Mouse (Mus musculus) neural tube, embryonic 12.5 days (tissue): ENCODE results near the gene Stambpl1. TPM values are rescaled to one million over a fixed set of nuclear protein-coding genes. Genes with fewer than 3 reads are reported as not detected.

Experiments used
- ATAC-seq: fragments of 200-750 bp; cut with Nextera tagmentation; 2 replicates; pipeline ENCODE4 v1.8.0; 2017; ENCODE audit warnings: low read depth, mild to moderate bottlenecking, moderate TSS enrichment, moderate library complexity; ENCODE audit not compliant: low FRiP score
- H3K27ac ChIP-seq: fragments of 300-500 bp; sonication (generic); 2 replicates; pipeline ENCODE4 v1.5.1; 2016
- H3K27me3 ChIP-seq: fragments of 300-500 bp; sonication (generic); replicated peaks from 2 replicates; pipeline ENCODE4 v1.6.1; 2016; ENCODE audit warnings: mild to moderate bottlenecking
- H3K36me3 ChIP-seq: fragments of 300-500 bp; sonication (generic); 2 replicates; pipeline ENCODE4 v1.6.1; 2016; ENCODE audit warnings: mild to moderate bottlenecking
- H3K4me1 ChIP-seq: fragments of 300-500 bp; sonication (generic); 2 replicates; pipeline ENCODE4 v1.6.1; 2016
- H3K4me2 ChIP-seq: fragments of 300-500 bp; sonication (generic); replicated peaks from 2 replicates; pipeline ENCODE4 v1.6.1; 2016; ENCODE audit warnings: mild to moderate bottlenecking
- H3K4me3 ChIP-seq: fragments of 300-500 bp; sonication (generic); 2 replicates; pipeline ENCODE4 v1.5.1; 2016
- H3K9ac ChIP-seq: fragments of 300-500 bp; sonication (generic); 2 replicates; pipeline ENCODE4 v1.6.1; 2016; ENCODE audit warnings: mild to moderate bottlenecking
- H3K9me3 ChIP-seq: fragments of 300-500 bp; sonication (generic); 2 replicates; pipeline ENCODE4 v1.6.1; 2016; ENCODE audit warnings: mild to moderate bottlenecking
- WGBS: fragments of 180-500 bp; shearing (Covaris S2); methylation state at CpG from one replicate; pipeline ENCODE4 v1.1.7; 2016; 5-methylcytosine and 5-hydroxymethylcytosine counted together
- polyA plus RNA-seq: library from polyadenylated mRNA; unstranded; fragments of >200 nt; fragmentation: Nextera tagmentation; extraction: Ambion mirVana; gene quantifications from 2 replicates; pipeline ENCODE4 v1.2.1, GENCODE M21; 2016

The Stambpl1 gene
- polyA plus RNA-seq, 1 experiment from 2014 or later, result 6.8 TPM

GRCm38 (mm10) chr19:34250621-34251020 is 58.6 kb downstream of the Stambpl1 start:
- H3K27ac ChIP-seq, result no peak overlapping the region
- H3K36me3 ChIP-seq, result no peaks in the 10 kb centered on the region
- H3K4me3 ChIP-seq, result no peak overlapping the region
- no peak overlapping the region for H3K9ac ChIP-seq
- H3K9me3 ChIP-seq, result no peaks in the 10 kb centered on the region
- no peak overlapping the region for H3K4me2 ChIP-seq
- H3K4me1 ChIP-seq, result no peaks in the 10 kb centered on the region
- ATAC-seq, result no peak
- no peaks in the 10 kb centered on the region for H3K27me3 ChIP-seq
- WGBS, result 95% methylated on average over 4 of the region's 4 CpGs

- 77% methylated on average over 2 of the region's 2 CpGs for WGBS
Observed at GRCm38 (mm10) chr19:34251900-34252299, 59.9 kb downstream of the Stambpl1 start.

GRCm38 (mm10) chr19:34252450-34252849 is 60.4 kb downstream of the Stambpl1 start:
- ATAC-seq, result no peak
- Histone ChIP-seq H3K4me2 (no peak overlapping the region), H3K9me3 (no peaks in the 10 kb centered on the region), H3K27me3 (no peaks in the 10 kb centered on the region), H3K27ac (no peak overlapping the region), H3K4me1 (no peaks in the 10 kb centered on the region), H3K36me3 (no peaks in the 10 kb centered on the region), H3K4me3 (no peak overlapping the region), H3K9ac (no peak overlapping the region)
- 74% methylated on average over 9 of the region's 9 CpGs for WGBS

More at GRCm38 (mm10) chr19:34251900-34252299, 59.9 kb downstream of the Stambpl1 start:
- no peak overlapping the region for H3K4me3 ChIP-seq
- no peak overlapping the region for H3K27ac ChIP-seq
- H3K4me1 ChIP-seq, result no peaks in the 10 kb centered on the region
- no peaks in the 10 kb centered on the region for H3K36me3 ChIP-seq
- no peak for ATAC-seq
- no peak overlapping the region for H3K9ac ChIP-seq
- H3K9me3 ChIP-seq, result no peaks in the 10 kb centered on the region
- H3K4me2 ChIP-seq, result no peak overlapping the region
- no peaks in the 10 kb centered on the region for H3K27me3 ChIP-seq

GRCm38 (mm10) chr19:34254101-34254879 is 62.3 kb downstream of the Stambpl1 start:
- no peaks in the 10 kb centered on the region for H3K36me3 ChIP-seq
- no peak overlapping the region for H3K27ac ChIP-seq
- H3K4me1 ChIP-seq, result no peaks in the 10 kb centered on the region
- H3K9me3 ChIP-seq, result no peaks in the 10 kb centered on the region
- no peak overlapping the region for H3K4me3 ChIP-seq
- no peak for ATAC-seq
- H3K27me3 ChIP-seq, result no peaks in the 10 kb centered on the region
- WGBS, result 64% methylated on average over 14 of the region's 14 CpGs
- no peak overlapping the region for H3K4me2 ChIP-seq
- no peak overlapping the region for H3K9ac ChIP-seq

- no peak for ATAC-seq
- H3K4me2 ChIP-seq, result no peak within 1 kb of the TSS
- H3K27me3 ChIP-seq, result no peaks in the 10 kb centered on the region
- H3K27ac ChIP-seq, result no peak within 1 kb of the TSS
- WGBS, result 46% methylated on average over 16 of the region's 16 CpGs
- H3K9ac ChIP-seq, result no peak within 1 kb of the TSS
- no peak within 1 kb of the TSS for H3K4me3 ChIP-seq
- no peaks in the 10 kb centered on the region for H3K36me3 ChIP-seq
- no peaks in the 10 kb centered on the region for H3K4me1 ChIP-seq
- H3K9me3 ChIP-seq, result no peaks in the 10 kb centered on the region
Observed at GRCm38 (mm10) chr19:34254880-34255681, 63.1 kb downstream of the Stambpl1 start, which contains the start of gene Acta2. Gene Acta2 (minus strand): TSS chr19:34255590.

GRCm38 (mm10) chr19:34256149-34256548 is 64.1 kb downstream of the Stambpl1 start:
- no peak for ATAC-seq
- Histone ChIP-seq H3K4me2 (no peak overlapping the region), H3K9me3 (no peaks in the 10 kb centered on the region), H3K9ac (no peak overlapping the region), H3K27me3 (no peaks in the 10 kb centered on the region), H3K4me1 (no peaks in the 10 kb centered on the region), H3K4me3 (no peak overlapping the region), H3K27ac (no peak overlapping the region), H3K36me3 (no peaks in the 10 kb centered on the region)
- WGBS, result 75% methylated on average over 5 of the region's 5 CpGs

GRCm38 (mm10) chr19:34256936-34257335 is 64.9 kb downstream of the Stambpl1 start:
- Histone ChIP-seq H3K4me1 (no peaks in the 10 kb centered on the region), H3K36me3 (no peaks in the 10 kb centered on the region), H3K27me3 (no peaks in the 10 kb centered on the region), H3K9me3 (no peaks in the 10 kb centered on the region), H3K9ac (no peak overlapping the region), H3K27ac (no peak overlapping the region), H3K4me3 (no peak overlapping the region), H3K4me2 (no peak overlapping the region)
- no peak for ATAC-seq
- 92% methylated on average over 2 of the region's 2 CpGs for WGBS

- no peak overlapping the region for H3K27ac ChIP-seq
- ATAC-seq, result no peak
- H3K9me3 ChIP-seq, result no peaks in the 10 kb centered on the region
- H3K27me3 ChIP-seq, result no peaks in the 10 kb centered on the region
- H3K4me3 ChIP-seq, result no peak overlapping the region
- no peak overlapping the region for H3K9ac ChIP-seq
- H3K4me1 ChIP-seq, result no peaks in the 10 kb centered on the region
- no peak overlapping the region for H3K4me2 ChIP-seq
- H3K36me3 ChIP-seq, result no peaks in the 10 kb centered on the region
- 82% methylated on average over 2 of the region's 2 CpGs for WGBS
Observed at GRCm38 (mm10) chr19:34262273-34262974, 70.4 kb downstream of the Stambpl1 start.

GRCm38 (mm10) chr19:34265604-34266193 is 73.7 kb downstream of the Stambpl1 start:
- no peak overlapping the region for H3K4me3 ChIP-seq
- H3K4me2 ChIP-seq, result no peak overlapping the region
- H3K9me3 ChIP-seq, result no peaks in the 10 kb centered on the region
- no peak overlapping the region for H3K27ac ChIP-seq
- no peaks in the 10 kb centered on the region for H3K4me1 ChIP-seq
- WGBS, result 77% methylated on average over 5 of the region's 5 CpGs
- no peaks in the 10 kb centered on the region for H3K27me3 ChIP-seq
- no peak overlapping the region for H3K9ac ChIP-seq
- no peak for ATAC-seq
- H3K36me3 ChIP-seq, result no peaks in the 10 kb centered on the region

- H3K9me3 ChIP-seq, result no peaks in the 10 kb centered on the region
Observed at GRCm38 (mm10) chr19:34268991-34269390, 77.0 kb downstream of the Stambpl1 start.

GRCm38 (mm10) chr19:34270106-34270726 is 78.2 kb downstream of the Stambpl1 start:
- no peaks in the 10 kb centered on the region for H3K4me1 ChIP-seq
- no peak for ATAC-seq
- no peak overlapping the region for H3K4me2 ChIP-seq
- WGBS, result 89% methylated on average over 11 of the region's 11 CpGs
- H3K27me3 ChIP-seq, result no peaks in the 10 kb centered on the region
- H3K4me3 ChIP-seq, result no peak overlapping the region
- no peaks in the 10 kb centered on the region for H3K36me3 ChIP-seq
- H3K9ac ChIP-seq, result no peak overlapping the region
- no peaks in the 10 kb centered on the region for H3K9me3 ChIP-seq
- H3K27ac ChIP-seq, result no peak overlapping the region

More at GRCm38 (mm10) chr19:34268991-34269390, 77.0 kb downstream of the Stambpl1 start:
- Histone ChIP-seq H3K9ac (no peak overlapping the region), H3K27ac (no peak overlapping the region), H3K27me3 (no peaks in the 10 kb centered on the region), H3K4me3 (no peak overlapping the region), H3K4me1 (no peaks in the 10 kb centered on the region), H3K4me2 (no peak overlapping the region), H3K36me3 (no peaks in the 10 kb centered on the region)
- no peak for ATAC-seq
- WGBS, result 69% methylated on average over 1 of the region's 1 CpGs
